Mouse (Mus musculus): ENCODE results near the gene Sds.

DNA sequence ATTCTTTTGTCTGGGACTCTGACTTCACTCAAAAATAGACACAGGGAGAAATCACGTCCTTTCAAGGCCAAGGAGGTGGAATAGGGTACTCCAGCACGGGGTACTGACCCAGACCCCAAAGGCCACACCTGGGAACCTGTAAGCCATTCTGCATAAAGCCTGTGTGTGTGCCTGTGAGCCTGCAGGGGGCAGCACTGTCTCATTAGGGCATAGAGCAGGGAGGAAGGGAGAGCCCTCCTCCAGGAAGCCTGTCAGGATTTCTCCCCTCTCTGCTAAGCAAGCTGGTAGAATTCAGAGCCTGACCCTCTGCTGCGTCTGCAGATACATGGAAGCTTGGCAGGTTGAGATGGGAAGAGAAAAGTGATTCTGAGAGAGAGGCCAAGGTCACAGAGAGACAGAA lies 46.3 kb downstream of the Sds start:
- peak; percentile 43 for TF ChIP-seq CTCF (IDR thresholded peaks at IDR 0.05; ENCODE audit: extremely low read depth, insufficient read depth, low read length)
- no peak for TF ChIP-seq POLR2A (IDR thresholded peaks at IDR 0.05; ENCODE audit: extremely low read depth, insufficient read depth, low read length)
